Mouse (Mus musculus) intestine, embryonic 16.5 days (tissue): ENCODE data around the gene Btnl2. TPM values are rescaled to one million over a fixed set of nuclear protein-coding genes. Genes with fewer than 3 reads are reported as not detected.

ENCODE experiments used
- ATAC-seq: fragments of 200-750 bp; cut with Nextera tagmentation; 2 replicates; pipeline ENCODE4 v1.8.0; 2017; ENCODE audit warnings: moderate TSS enrichment, moderate library complexity
- H3K27ac ChIP-seq: fragments of 300-500 bp; sonication (generic); 2 replicates; pipeline ENCODE4 v1.5.1; 2014; ENCODE audit warnings: mild to moderate bottlenecking, low read length
- H3K27me3 ChIP-seq: fragments of 300-500 bp; sonication (generic); replicated peaks from 2 replicates; pipeline ENCODE4 v1.6.1; 2014; ENCODE audit warnings: low read length, control low read depth, mixed read lengths; ENCODE audit not compliant: control insufficient read depth, insufficient read depth
- H3K36me3 ChIP-seq: fragments of 300-500 bp; sonication (generic); 2 replicates; pipeline ENCODE4 v1.6.1; 2014; ENCODE audit warnings: low read length, control low read depth; ENCODE audit not compliant: control insufficient read depth, insufficient read depth
- H3K4me1 ChIP-seq: fragments of 300-500 bp; sonication (generic); 2 replicates; pipeline ENCODE4 v1.6.1; 2014; ENCODE audit warnings: low read length, control low read depth, mixed read lengths; ENCODE audit not compliant: control insufficient read depth, insufficient read depth
- H3K4me2 ChIP-seq: fragments of 300-500 bp; sonication (generic); 2 replicates; pipeline ENCODE4 v1.6.1; 2014; ENCODE audit warnings: low read depth, low read length, control low read depth
- H3K4me3 ChIP-seq: fragments of 300-500 bp; sonication (generic); 2 replicates; pipeline ENCODE4 v1.5.1; 2014; ENCODE audit warnings: mild to moderate bottlenecking, low read length
- H3K9ac ChIP-seq: fragments of 300-500 bp; sonication (generic); 2 replicates; pipeline ENCODE4 v1.6.1; 2014; ENCODE audit warnings: low read depth, low read length
- H3K9me3 ChIP-seq: fragments of 300-500 bp; sonication (generic); 2 replicates; pipeline ENCODE4 v1.6.1; 2016; ENCODE audit warnings: low read length, control low read depth; ENCODE audit not compliant: control insufficient read depth
- WGBS: fragments of 180-500 bp; shearing (Covaris S2); extraction: QIAGEN DNeasy Blood & Tissue Kit; methylation state at CpG from one replicate; pipeline ENCODE4 v1.1.7; 2014; 5-methylcytosine and 5-hydroxymethylcytosine counted together
- polyA plus RNA-seq: library from polyadenylated mRNA; unstranded; fragments of >200 nt; fragmentation: Nextera tagmentation; extraction: Ambion mirVana; gene quantifications from 2 replicates; pipeline ENCODE4 v1.2.1, GENCODE M21; 2015

Gene Btnl2
- polyA plus RNA-seq, 1 experiment from 2014 or later: 10.6 TPM

GRCm38 (mm10) chr17:34370563-34370962 is 15.9 kb downstream of the Btnl2 start:
- 39% methylated on average over 4 of the region's 4 CpGs for WGBS
- H3K4me2 ChIP-seq: no peak overlapping the region

GRCm38 (mm10) chr17:34373055-34373709 is 18.6 kb downstream of the Btnl2 start:
- 57% methylated on average over 6 of the region's 6 CpGs for WGBS
- Histone ChIP-seq H3K4me1 (0 out of 2 replicates have a peak, but pooled peaks cover 2% of the 10 kb centered on the region), H3K9ac (no peak overlapping the region), H3K4me2 (peak overlapping the region; percentile 10; the same call in 1 of the 2 replicates), H3K4me3 (no peak overlapping the region), H3K27me3 (no peaks in the 10 kb centered on the region), H3K9me3 (no peaks in the 10 kb centered on the region), H3K36me3 (no peaks in the 10 kb centered on the region), H3K27ac (peak overlapping the region; percentile 58)
- peak; percentile 63 for ATAC-seq

More at GRCm38 (mm10) chr17:34370563-34370962, 15.9 kb downstream of the Btnl2 start:
- no peaks in the 10 kb centered on the region for H3K9me3 ChIP-seq
- H3K36me3 ChIP-seq: no peaks in the 10 kb centered on the region
- H3K4me3 ChIP-seq: no peak overlapping the region
- H3K9ac ChIP-seq: no peak overlapping the region
- H3K27ac ChIP-seq: no peak overlapping the region; the same call in 1 of the 2 replicates
- 0 out of 2 replicates have a peak, but pooled peaks cover 2% of the 10 kb centered on the region for H3K4me1 ChIP-seq
- ATAC-seq: peak; percentile 87
- H3K27me3 ChIP-seq: no peaks in the 10 kb centered on the region

- Histone ChIP-seq H3K4me2 (peak within 1 kb of the TSS; percentile 35), H3K27ac (peak within 1 kb of the TSS; percentile 59; the same call in 1 of the 2 replicates), H3K4me3 (peak within 1 kb of the TSS; percentile 42), H3K27me3 (no peaks in the 10 kb centered on the region), H3K9me3 (no peaks in the 10 kb centered on the region), H3K9ac (peak within 1 kb of the TSS; percentile 58; the same call in 1 of the 2 replicates), H3K4me1 (no peaks in the 10 kb centered on the region), H3K36me3 (no peaks in the 10 kb centered on the region)
- ATAC-seq: peak; percentile 63; the same call in 1 of the 2 replicates
- WGBS: 70% methylated on average over 2 of the region's 2 CpGs
Observed at GRCm38 (mm10) chr17:34376847-34377246, 22.2 kb downstream of the Btnl2 start, which contains the start of gene Btnl1. TSS of gene Btnl1 (plus strand) at chr17:34377132.

- no peaks in the 10 kb centered on the region for H3K27me3 ChIP-seq
- no peaks in the 10 kb centered on the region for H3K4me1 ChIP-seq
- H3K4me3 ChIP-seq: peak overlapping the region; percentile 42
- peak overlapping the region; percentile 35 for H3K4me2 ChIP-seq
- WGBS: 52% methylated on average over 6 of the region's 6 CpGs
- 0 out of 2 replicates have a peak overlapping the region, but pooled peaks have one; percentile 58 for H3K9ac ChIP-seq
- no peak for ATAC-seq
- H3K9me3 ChIP-seq: no peaks in the 10 kb centered on the region
- no peak overlapping the region; the same call in 1 of the 2 replicates for H3K27ac ChIP-seq
- no peaks in the 10 kb centered on the region for H3K36me3 ChIP-seq
Observed at GRCm38 (mm10) chr17:34377450-34378209, 23.0 kb downstream of the Btnl2 start.

GRCm38 (mm10) chr17:34378716-34379115 is 24.1 kb downstream of the Btnl2 start:
- Histone ChIP-seq H3K4me2 (no peak overlapping the region), H3K36me3 (0 out of 2 replicates have a peak, but pooled peaks cover 2% of the 10 kb centered on the region), H3K27me3 (no peaks in the 10 kb centered on the region), H3K4me1 (no peaks in the 10 kb centered on the region), H3K4me3 (no peak overlapping the region), H3K9ac (no peak overlapping the region), H3K27ac (no peak overlapping the region), H3K9me3 (peaks cover 5% of the 10 kb centered on the region; the same call in 1 of the 2 replicates)
- ATAC-seq: peak; percentile 35; the same call in 1 of the 2 replicates
- WGBS: 72% methylated on average over 2 of the region's 2 CpGs

- no peak overlapping the region for H3K4me2 ChIP-seq
- no peaks in the 10 kb centered on the region for H3K27me3 ChIP-seq
- H3K27ac ChIP-seq: no peak overlapping the region
- no peak overlapping the region for H3K4me3 ChIP-seq
- no peak overlapping the region for H3K9ac ChIP-seq
- 88% methylated on average over 7 of the region's 7 CpGs for WGBS
- no peak for ATAC-seq
- no peaks in the 10 kb centered on the region for H3K4me1 ChIP-seq
- H3K36me3 ChIP-seq: 0 out of 2 replicates have a peak, but pooled peaks cover 2% of the 10 kb centered on the region
- peaks cover 5% of the 10 kb centered on the region; the same call in 1 of the 2 replicates for H3K9me3 ChIP-seq
Observed at GRCm38 (mm10) chr17:34379451-34379850, 24.8 kb downstream of the Btnl2 start.

GRCm38 (mm10) chr17:34381876-34382275 is 27.3 kb downstream of the Btnl2 start:
- Histone ChIP-seq H3K27ac (no peak overlapping the region), H3K27me3 (no peaks in the 10 kb centered on the region), H3K9ac (no peak overlapping the region), H3K9me3 (peaks cover 5% of the 10 kb centered on the region; the same call in 1 of the 2 replicates), H3K4me2 (no peak overlapping the region), H3K36me3 (0 out of 2 replicates have a peak, but pooled peaks cover 2% of the 10 kb centered on the region), H3K4me3 (no peak overlapping the region), H3K4me1 (no peaks in the 10 kb centered on the region)
- 75% methylated on average over 11 of the region's 11 CpGs for WGBS
- no peak for ATAC-seq

GRCm38 (mm10) chr17:34383212-34383611 is 28.6 kb downstream of the Btnl2 start:
- Histone ChIP-seq H3K4me3 (no peak overlapping the region), H3K9ac (no peak overlapping the region), H3K27me3 (no peaks in the 10 kb centered on the region), H3K4me1 (no peaks in the 10 kb centered on the region), H3K36me3 (0 out of 2 replicates have a peak, but pooled peaks cover 2% of the 10 kb centered on the region), H3K27ac (no peak overlapping the region), H3K9me3 (peaks cover 5% of the 10 kb centered on the region; the same call in 1 of the 2 replicates), H3K4me2 (no peak overlapping the region)
- no peak for ATAC-seq
- 74% methylated on average over 7 of the region's 7 CpGs for WGBS

- Histone ChIP-seq H3K9ac (no peak overlapping the region), H3K27me3 (no peaks in the 10 kb centered on the region), H3K4me2 (no peak overlapping the region), H3K9me3 (peaks cover 5% of the 10 kb centered on the region; the same call in 1 of the 2 replicates), H3K4me1 (no peaks in the 10 kb centered on the region), H3K4me3 (no peak overlapping the region), H3K27ac (no peak overlapping the region), H3K36me3 (0 out of 2 replicates have a peak, but pooled peaks cover 2% of the 10 kb centered on the region)
- no peak for ATAC-seq
- WGBS: 65% methylated on average over 3 of the region's 3 CpGs
Observed at GRCm38 (mm10) chr17:34384699-34385098, 30.1 kb downstream of the Btnl2 start.
